Mouse (Mus musculus) heart, embryonic 11.5 days (tissue): ENCODE measurements around the gene Cyp11a1. TPM values are rescaled to one million over a fixed set of nuclear protein-coding genes. Genes with fewer than 3 reads are reported as not detected.

Experiments used
- polyA plus RNA-seq: library from polyadenylated mRNA; unstranded; fragments of >200 nt; fragmentation: Nextera tagmentation; extraction: Ambion mirVana; gene quantifications from 2 replicates; pipeline ENCODE4 v1.2.1, GENCODE M21; 2014

The Cyp11a1 gene
- polyA plus RNA-seq, 1 experiment from 2014 or later = not detected

Other genes with a start within 250 kb of the Cyp11a1 start
- gene Clk3, start 240.6 kb upstream of the Cyp11a1 start, polyA plus RNA-seq = 64.2 and 73.5 TPM in 2 replicates
- 28.0 and 31.7 TPM in 2 replicates for gene Arid3b, start 169.6 kb upstream of the Cyp11a1 start, polyA plus RNA-seq
- 97.7 and 106 TPM in 2 replicates for gene Ubl7, start 95.4 kb upstream of the Cyp11a1 start, polyA plus RNA-seq
- 0.17 and 0.18 TPM in 2 replicates for gene Sema7a, start 66.3 kb upstream of the Cyp11a1 start, polyA plus RNA-seq
- gene Stra6, start 57.4 kb downstream of the Cyp11a1 start, polyA plus RNA-seq = 3.4 and 4.0 TPM in 2 replicates
- 0.37 TPM in 1 of 2 replicates, not detected in the other for gene Ccdc33, start 112.4 kb downstream of the Cyp11a1 start, polyA plus RNA-seq
- gene Islr, start 197.9 kb downstream of the Cyp11a1 start, polyA plus RNA-seq = 5.5 and 6.2 TPM in 2 replicates
- gene Islr2, start 197.9 kb downstream of the Cyp11a1 start, polyA plus RNA-seq = 0.19 and 0.27 TPM in 2 replicates
- gene Pml, start 243.4 kb downstream of the Cyp11a1 start, polyA plus RNA-seq = 13.5 and 15.5 TPM in 2 replicates
- gene Stoml1, start 246.8 kb downstream of the Cyp11a1 start, polyA plus RNA-seq = 19.4 and 22.2 TPM in 2 replicates